Mouse (Mus musculus) ES-Bruce4 (cell line): ENCODE measurements around the gene Btbd16. TPM values are rescaled to one million over a fixed set of nuclear protein-coding genes. Genes with fewer than 3 reads are reported as not detected.

Source experiments
- H3K27ac ChIP-seq: 2 replicates; pipeline ENCODE4 v1.5.1; 2012; ENCODE audit warnings: low read length, inconsistent platforms; ENCODE audit not compliant: insufficient read depth
- H3K27me3 ChIP-seq: 2 replicates; pipeline ENCODE4 v1.6.1; 2012; ENCODE audit warnings: mild to moderate bottlenecking, low read length, inconsistent platforms; ENCODE audit not compliant: control insufficient read depth, poor library complexity, insufficient read depth, severe bottlenecking
- H3K36me3 ChIP-seq: 2 replicates; pipeline ENCODE4 v1.6.1; 2012; ENCODE audit warnings: inconsistent platforms, mild to moderate bottlenecking, low read length, moderate library complexity; ENCODE audit not compliant: control insufficient read depth, poor library complexity, insufficient read depth, severe bottlenecking
- H3K4me1 ChIP-seq: one replicate; pipeline ENCODE4 v1.8.1; 2011; ENCODE audit warnings: low read length; ENCODE audit not compliant: control insufficient read depth, insufficient read depth
- H3K4me3 ChIP-seq: 2 replicates; pipeline ENCODE4 v1.5.1; 2011; ENCODE audit warnings: low read depth, mild to moderate bottlenecking, low read length
- H3K9ac ChIP-seq: 2 replicates; pipeline ENCODE4 v1.6.1; 2012; ENCODE audit warnings: low read depth, mild to moderate bottlenecking, inconsistent platforms; ENCODE audit not compliant: poor library complexity, severe bottlenecking
- H3K9me3 ChIP-seq: replicated peaks from 2 replicates; pipeline ENCODE4 v1.6.1; 2012; ENCODE audit warnings: mild to moderate bottlenecking, low read length, inconsistent platforms; ENCODE audit not compliant: control insufficient read depth, poor library complexity, insufficient read depth, severe bottlenecking
- CTCF ChIP-seq: IDR thresholded peaks from one replicate; pipeline ENCODE4 v1.8.1; 2011; ENCODE audit warnings: low read depth, low read length
- EP300 ChIP-seq: IDR thresholded peaks from 2 replicates; pipeline ENCODE4 v1.6.1; 2011; ENCODE audit warnings: low read depth, low read length; ENCODE audit not compliant: insufficient read depth
- POLR2A ChIP-seq: IDR thresholded peaks from one replicate; pipeline ENCODE4 v1.8.1; 2011; ENCODE audit warnings: low read length; ENCODE audit not compliant: insufficient read depth
- polyA plus RNA-seq: library from polyadenylated mRNA; stranded (reverse); fragments of >200 nt; gene quantifications from 2 replicates; pipeline ENCODE4 v1.2.4, GENCODE M21; 2011; ENCODE audit warnings: low read depth; ENCODE audit not compliant: missing spikeins, insufficient read depth, insufficient read length

The Btbd16 gene
- polyA plus RNA-seq, 1 experiment = not detected

DNA sequence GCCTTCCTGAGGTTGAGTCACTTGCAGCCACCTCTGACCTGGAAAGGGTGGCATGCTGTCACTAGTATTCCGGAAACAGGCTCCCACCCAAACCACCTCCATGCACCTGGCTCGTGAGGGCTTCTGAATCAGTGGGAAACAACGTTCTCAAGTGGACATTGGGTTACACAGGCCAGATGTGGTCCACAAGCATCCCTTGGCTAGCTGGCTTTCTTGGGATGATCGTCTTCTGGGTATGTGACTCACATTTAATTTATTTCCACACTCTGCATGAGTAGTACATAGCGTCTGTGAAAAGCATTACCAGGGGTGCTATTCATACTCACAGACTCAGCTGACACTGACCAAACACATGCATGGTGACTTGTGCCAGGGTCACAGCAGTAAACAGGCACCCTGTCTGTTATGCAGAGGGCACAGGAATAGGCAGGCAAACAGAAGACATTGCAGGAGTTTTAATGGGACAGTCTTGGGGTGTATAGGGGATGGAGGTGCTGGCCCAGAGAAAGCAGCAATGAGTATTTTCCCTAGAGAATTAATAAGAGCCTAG, 8.7 kb downstream of the Btbd16 start:
- no peaks in the 10 kb centered on the region for H3K9me3 ChIP-seq
- no peaks in the 10 kb centered on the region for H3K36me3 ChIP-seq
- TF ChIP-seq EP300 (no peak), CTCF (no peak), POLR2A (no peak)
- H3K4me1 ChIP-seq = no peaks in the 10 kb centered on the region
- H3K27me3 ChIP-seq = no peaks in the 10 kb centered on the region
- H3K27ac ChIP-seq = no peak overlapping the region
- no peak overlapping the region for H3K9ac ChIP-seq
- H3K4me3 ChIP-seq = no peak overlapping the region

DNA sequence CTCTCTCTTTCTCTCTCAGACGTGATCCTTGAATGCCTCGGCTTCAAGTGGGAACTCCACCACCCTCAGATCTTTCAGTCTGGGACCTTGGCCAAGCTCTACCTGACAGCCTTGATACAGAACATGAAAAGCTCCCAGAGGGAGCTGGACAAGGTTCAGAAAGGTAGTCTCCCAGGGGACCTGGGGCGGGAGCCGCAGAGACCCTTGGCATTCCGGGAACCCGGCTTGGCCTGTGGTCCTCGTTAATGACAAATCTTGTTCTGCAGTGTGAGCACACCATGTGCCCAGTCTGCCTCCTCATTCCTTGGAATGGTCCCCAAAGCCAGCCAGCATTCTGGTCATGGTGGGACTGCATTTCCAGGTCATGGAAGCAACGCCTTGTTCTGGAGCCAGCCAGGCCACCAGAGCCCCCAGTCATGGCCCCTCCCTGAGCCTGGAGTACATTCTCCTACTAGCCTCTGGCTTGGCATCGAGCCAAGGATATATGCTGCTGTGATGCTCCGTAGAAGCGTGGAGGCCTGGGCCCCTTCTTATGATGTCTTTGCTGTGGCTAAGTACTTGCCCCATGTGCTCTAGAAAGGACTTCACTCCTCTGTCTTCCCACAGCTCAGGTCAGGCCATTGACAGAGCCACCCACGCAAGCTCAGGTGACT, 12.2 kb downstream of the Btbd16 start:
- Histone ChIP-seq H3K9me3 (no peaks in the 10 kb centered on the region), H3K27me3 (no peaks in the 10 kb centered on the region), H3K4me3 (no peak overlapping the region), H3K4me1 (no peaks in the 10 kb centered on the region), H3K9ac (no peak overlapping the region), H3K27ac (no peak overlapping the region), H3K36me3 (no peaks in the 10 kb centered on the region)
- TF ChIP-seq CTCF (no peak), EP300 (no peak), POLR2A (no peak)

DNA sequence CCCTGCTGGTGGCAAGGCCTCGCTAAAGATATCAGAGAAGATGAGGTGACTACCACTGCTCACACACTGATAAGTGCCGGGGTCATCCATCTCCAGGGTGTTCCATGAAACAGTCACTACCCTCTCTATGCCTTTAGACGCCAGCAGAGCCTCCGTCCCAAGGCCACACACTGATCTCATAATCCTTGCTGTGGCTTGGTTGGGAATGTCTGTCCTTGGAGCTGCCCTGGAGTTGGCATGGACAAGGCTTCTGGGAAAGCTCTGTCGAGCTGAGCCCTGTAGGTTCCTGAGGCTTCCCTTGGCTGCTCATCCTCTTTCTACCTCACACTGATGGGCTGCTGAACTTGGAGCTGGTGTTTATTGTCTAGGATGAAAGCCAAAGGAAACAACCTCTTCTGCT, 12.8 kb downstream of the Btbd16 start:
- no peaks in the 10 kb centered on the region for H3K36me3 ChIP-seq
- no peak overlapping the region for H3K27ac ChIP-seq
- H3K27me3 ChIP-seq = no peaks in the 10 kb centered on the region
- H3K4me1 ChIP-seq = no peaks in the 10 kb centered on the region
- no peak overlapping the region for H3K9ac ChIP-seq
- H3K9me3 ChIP-seq = no peaks in the 10 kb centered on the region
- no peak overlapping the region for H3K4me3 ChIP-seq
- TF ChIP-seq EP300 = no peak
- no peak for TF ChIP-seq CTCF
- TF ChIP-seq POLR2A = no peak

DNA sequence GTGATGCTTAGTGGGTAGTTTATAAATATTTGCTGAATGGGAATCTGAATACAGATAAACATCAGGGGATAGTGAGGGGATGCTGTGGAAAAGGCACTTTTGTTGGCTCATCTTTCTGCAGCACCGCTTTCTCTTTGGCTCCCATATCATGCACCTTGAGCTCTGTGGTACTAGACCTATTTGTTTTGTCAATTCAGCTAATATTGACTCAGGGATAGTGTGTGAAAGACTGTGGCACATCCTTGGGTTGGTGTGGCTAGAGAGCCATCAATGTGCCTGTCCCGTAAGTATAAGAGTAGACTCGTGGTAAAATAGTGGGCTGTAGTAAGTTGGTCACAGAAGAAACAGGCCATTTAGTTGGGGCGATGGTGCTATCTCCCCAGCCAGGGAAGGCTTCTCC, 13.7 kb downstream of the Btbd16 start:
- Histone ChIP-seq H3K4me1 (no peaks in the 10 kb centered on the region), H3K27ac (no peak overlapping the region), H3K27me3 (no peaks in the 10 kb centered on the region), H3K9ac (no peak overlapping the region), H3K4me3 (no peak overlapping the region), H3K36me3 (no peaks in the 10 kb centered on the region), H3K9me3 (no peaks in the 10 kb centered on the region)
- TF ChIP-seq EP300 (no peak), POLR2A (no peak), CTCF (no peak)

DNA sequence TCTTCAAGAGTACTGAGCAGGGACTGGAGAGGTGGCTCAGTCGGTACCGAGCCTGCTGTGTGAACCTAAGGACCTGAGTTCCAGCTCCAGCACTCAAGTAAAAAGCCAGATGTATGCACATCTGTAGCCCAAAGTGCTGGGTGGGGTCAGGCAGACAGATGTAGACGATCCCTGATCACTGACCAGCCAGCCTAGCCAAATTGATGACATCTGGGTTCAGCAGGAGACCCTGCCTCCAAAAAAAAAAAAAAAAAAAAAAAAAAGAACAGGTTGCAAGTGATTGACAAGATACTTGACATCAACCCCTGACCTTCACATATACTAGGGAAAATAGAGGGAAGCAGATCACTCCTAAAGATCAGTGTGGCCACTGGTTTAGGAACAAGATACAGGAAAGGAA, 15.1 kb downstream of the Btbd16 start:
- H3K4me1 ChIP-seq = no peaks in the 10 kb centered on the region
- TF ChIP-seq EP300 (no peak), CTCF (no peak), POLR2A (no peak)
- peak overlapping the region; percentile 47 for H3K4me3 ChIP-seq
- H3K9me3 ChIP-seq = no peaks in the 10 kb centered on the region
- H3K36me3 ChIP-seq = no peaks in the 10 kb centered on the region
- no peaks in the 10 kb centered on the region for H3K27me3 ChIP-seq
- no peak overlapping the region for H3K9ac ChIP-seq
- H3K27ac ChIP-seq = no peak overlapping the region

DNA sequence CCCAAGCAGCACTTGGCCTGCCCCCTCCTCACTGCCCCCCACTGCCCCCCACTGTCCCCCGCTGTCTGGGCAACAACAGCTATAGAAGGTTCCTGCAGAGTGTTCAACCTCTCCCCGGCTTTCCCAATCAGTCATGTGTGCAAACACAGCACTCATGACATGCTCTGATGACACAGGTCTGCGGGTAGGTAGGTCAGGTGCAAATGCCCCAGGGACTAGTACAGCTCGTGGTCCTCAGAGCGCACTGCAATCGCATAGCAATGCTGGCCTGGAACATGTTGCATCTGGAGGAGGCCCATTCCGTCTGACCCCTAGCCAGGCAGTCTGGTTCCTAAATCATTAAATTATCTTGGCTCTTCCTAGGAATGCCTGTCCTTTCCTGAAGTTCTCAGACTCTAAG, 15.6 kb downstream of the Btbd16 start:
- no peaks in the 10 kb centered on the region for H3K4me1 ChIP-seq
- H3K27ac ChIP-seq = no peak overlapping the region
- no peaks in the 10 kb centered on the region for H3K9me3 ChIP-seq
- no peak for TF ChIP-seq EP300
- no peak for TF ChIP-seq CTCF
- no peak for TF ChIP-seq POLR2A
- no peaks in the 10 kb centered on the region for H3K27me3 ChIP-seq
- no peaks in the 10 kb centered on the region for H3K36me3 ChIP-seq
- H3K4me3 ChIP-seq = no peak overlapping the region
- no peak overlapping the region for H3K9ac ChIP-seq
